26 mouse cellular contexts compared by ENCODE assay signal in genomic region chr14:118913651-118914050, GRCm38 (mm10).
"Had no signal": no experiment of that assay in that cellular context is flagged by ENCODE, and none has a peak within 500 bp of the region (broad histone marks: within the 10 kb centered on the region; RNA-seq: fewer than 3 reads in every experiment).

No protein-coding gene starts in this region.

- H3K4me1 ChIP-seq: limb, embryonic 13.5 days; limb, embryonic 15.5 days had no signal

- H3K27me3 ChIP-seq: heart, embryonic 12.5 days; hindbrain, embryonic 12.5 days; intestine, embryonic 15.5 days; kidney, embryonic 15.5 days; limb, embryonic 13.5 days; limb, embryonic 15.5 days had no signal

- ATAC-seq: hindbrain, embryonic 16.5 days; inflammation-experienced regulatory T-cells, adult 6 months; intestine, embryonic 15.5 days; intestine, postnatal 0 days had no signal

- H3K36me3 ChIP-seq: intestine, embryonic 15.5 days had no signal

- H3K9me3 ChIP-seq: heart, embryonic 10.5 days; heart, embryonic 12.5 days; hindbrain, embryonic 10.5 days; hindbrain, embryonic 12.5 days; intestine, embryonic 15.5 days; kidney, embryonic 15.5 days; limb, embryonic 13.5 days; limb, embryonic 15.5 days had no signal

- H3K27ac ChIP-seq: gastrocnemius, adult 2 months; heart, embryonic 10.5 days; hindbrain, embryonic 10.5 days; hindbrain, embryonic 12.5 days; hindbrain, embryonic 14.5 days; intestine, embryonic 15.5 days; kidney, embryonic 15.5 days; kidney, postnatal 0 days; limb, embryonic 13.5 days; limb, embryonic 15.5 days had no signal

- H3K9ac ChIP-seq: heart, embryonic 12.5 days; hindbrain, embryonic 12.5 days; hindbrain, embryonic 14.5 days; intestine, embryonic 15.5 days; kidney, embryonic 15.5 days; limb, embryonic 13.5 days; limb, embryonic 15.5 days had no signal

- DNase-seq: gastrocnemius, adult 2 months; gastrocnemius, postnatal 10 days; gastrocnemius, postnatal 25 days; heart, adult 11 months; heart, postnatal 10 days; heart, postnatal 4 days; kidney, adult 18-20 months; kidney, adult 8-10 months; kidney, postnatal 14 days; kidney, postnatal 36 days; layer of hippocampus, adult 9-11 months; layer of hippocampus, postnatal 36 days; left cerebral cortex, postnatal 4 days had no signal

- H3K4me2 ChIP-seq: heart, embryonic 12.5 days; hindbrain, embryonic 12.5 days; hindbrain, embryonic 14.5 days; intestine, embryonic 15.5 days; kidney, embryonic 15.5 days; limb, embryonic 13.5 days; limb, embryonic 15.5 days had no signal

- H3K4me3 ChIP-seq: gastrocnemius, adult 2 months; heart, embryonic 10.5 days; heart, embryonic 12.5 days; hindbrain, embryonic 10.5 days; hindbrain, embryonic 12.5 days; intestine, embryonic 15.5 days; kidney, embryonic 15.5 days; limb, embryonic 13.5 days; limb, embryonic 15.5 days had no signal
